Mouse (Mus musculus): ENCODE results near the gene Letmd1. TPM values are rescaled to one million over a fixed set of nuclear protein-coding genes. Genes with fewer than 3 reads are reported as not detected.

Letmd1 gene
- polyA plus RNA-seq, 1 experiment: 45.7 TPM

- H3K4me1 ChIP-seq (ENCODE audit: control insufficient read depth, insufficient read depth, low read length): 0 out of 2 replicates have a peak, but pooled peaks cover 2% of the 10 kb centered on the region
- no peak overlapping the region for H3K4me3 ChIP-seq (ENCODE audit: insufficient read depth, low read length)
- H3K27ac ChIP-seq (ENCODE audit: insufficient read depth, low read depth, low read length): no peak overlapping the region
- TF ChIP-seq CTCF (IDR thresholded peaks at IDR 0.05; ENCODE audit: low read depth, low read length) (no peak), POLR2A (IDR thresholded peaks at IDR 0.05; ENCODE audit: borderline replicate concordance, low read depth, low read length) (no peak)
These were observed 56.6 kb downstream of the Letmd1 start for GRCm38 (mm10) chr15:100525405-100525804.

- Histone ChIP-seq H3K4me3 (ENCODE audit: insufficient read depth, low read length) (no peak overlapping the region), H3K27ac (ENCODE audit: insufficient read depth, low read depth, low read length) (no peak overlapping the region), H3K4me1 (ENCODE audit: control insufficient read depth, insufficient read depth, low read length) (0 out of 2 replicates have a peak, but pooled peaks cover 2% of the 10 kb centered on the region)
- TF ChIP-seq CTCF (IDR thresholded peaks at IDR 0.05; ENCODE audit: low read depth, low read length) (no peak), POLR2A (IDR thresholded peaks at IDR 0.05; ENCODE audit: borderline replicate concordance, low read depth, low read length) (no peak)
These were observed 59.1 kb downstream of the Letmd1 start for GRCm38 (mm10) chr15:100527900-100528299.

Other genes with a start within 250 kb of the Letmd1 start
- 51.1 and 54.6 TPM in 2 replicates for gene Atf1, start 241.2 kb upstream of the Letmd1 start, polyA plus RNA-seq (2012; ENCODE audit: insufficient read depth, insufficient read length, missing spikeins)
- gene Tmprss12, start 188.2 kb upstream of the Letmd1 start, polyA plus RNA-seq (2012; ENCODE audit: insufficient read depth, insufficient read length, missing spikeins): not detected in 2 replicates
- 43.3 and 46.4 TPM in 2 replicates for gene Mettl7a1, start 164.9 kb upstream of the Letmd1 start, polyA plus RNA-seq (2012; ENCODE audit: insufficient read depth, insufficient read length, missing spikeins)
- gene Mettl7a3, start 134.1 kb upstream of the Letmd1 start, polyA plus RNA-seq (2012; ENCODE audit: insufficient read depth, insufficient read length, missing spikeins): not detected in 2 replicates
- gene Methig1, start 115.9 kb upstream of the Letmd1 start, polyA plus RNA-seq (2012; ENCODE audit: insufficient read depth, insufficient read length, missing spikeins): not detected in 2 replicates
- not detected in 2 replicates for gene Mettl7a2, start 115.8 kb upstream of the Letmd1 start, polyA plus RNA-seq (2012; ENCODE audit: insufficient read depth, insufficient read length, missing spikeins)
- not detected in 2 replicates for gene Higd1c, start 104.5 kb upstream of the Letmd1 start, polyA plus RNA-seq (2012; ENCODE audit: insufficient read depth, insufficient read length, missing spikeins)
- not detected in 2 replicates for gene Gm5475, start 46.9 kb upstream of the Letmd1 start, polyA plus RNA-seq (2012; ENCODE audit: insufficient read depth, insufficient read length, missing spikeins)
- 64.3 and 68.0 TPM in 2 replicates for gene Slc11a2, start 44.0 kb upstream of the Letmd1 start, polyA plus RNA-seq (2012; ENCODE audit: insufficient read depth, insufficient read length, missing spikeins)
- 2.2 and 2.8 TPM in 2 replicates for gene Csrnp2, start 26.5 kb downstream of the Letmd1 start, polyA plus RNA-seq (2012; ENCODE audit: insufficient read depth, insufficient read length, missing spikeins)
- 9.4 and 10.2 TPM in 2 replicates for gene Tfcp2, start 83.0 kb downstream of the Letmd1 start, polyA plus RNA-seq (2012; ENCODE audit: insufficient read depth, insufficient read length, missing spikeins)
- gene Pou6f1, start 131.0 kb downstream of the Letmd1 start, polyA plus RNA-seq (2012; ENCODE audit: insufficient read depth, insufficient read length, missing spikeins): 23.4 and 27.0 TPM in 2 replicates
- gene Dazap2, start 146.3 kb downstream of the Letmd1 start, polyA plus RNA-seq (2012; ENCODE audit: insufficient read depth, insufficient read length, missing spikeins): 466 and 503 TPM in 2 replicates
- 94.1 and 103 TPM in 2 replicates for gene Smagp, start 167.9 kb downstream of the Letmd1 start, polyA plus RNA-seq (2012; ENCODE audit: insufficient read depth, insufficient read length, missing spikeins)
- gene Bin2, start 200.5 kb downstream of the Letmd1 start, polyA plus RNA-seq (2012; ENCODE audit: insufficient read depth, insufficient read length, missing spikeins): 132 and 135 TPM in 2 replicates
- 4.9 and 5.1 TPM in 2 replicates for gene Cela1, start 218.9 kb downstream of the Letmd1 start, polyA plus RNA-seq (2012; ENCODE audit: insufficient read depth, insufficient read length, missing spikeins)